Mouse (Mus musculus) CH12.LX (cell line): Measurements from ENCODE around the gene BC049715.

Experiments
- CTCF ChIP-seq, 2 experiments: IDR thresholded peaks in 1 of 2; conservative IDR thresholded peaks in 1 of 2; 2 replicates each; pipeline ENCODE4 v1.5.1; 2011 to 2012; ENCODE audit warnings: low read depth in 2 of 2, low read length in 2 of 2, improper control_type of control experiment in 1 of 2, inconsistent platforms in 1 of 2, mild to moderate bottlenecking in 1 of 2, moderate library complexity in 1 of 2
- ELF1 ChIP-seq: IDR thresholded peaks from 2 replicates; pipeline ENCODE4 v1.6.1; 2014; ENCODE audit warnings: low read depth, mild to moderate bottlenecking, inconsistent platforms, low read length, improper control_type of control experiment
- EP300 ChIP-seq: IDR thresholded peaks from 2 replicates; pipeline ENCODE4 v1.6.1; 2011; ENCODE audit warnings: low read length, improper control_type of control experiment
- MAX ChIP-seq: IDR thresholded peaks from 2 replicates; pipeline ENCODE4 v1.6.1; 2011; ENCODE audit warnings: low read length, improper control_type of control experiment
- MEF2A ChIP-seq: IDR thresholded peaks from 2 replicates; pipeline ENCODE4 v1.6.1; 2014; ENCODE audit warnings: low read depth, mild to moderate bottlenecking, inconsistent platforms, low read length, improper control_type of control experiment, borderline replicate concordance
- POLR2A ChIP-seq: IDR thresholded peaks from 2 replicates; pipeline ENCODE4 v1.6.1; 2011; ENCODE audit warnings: low read depth, mild to moderate bottlenecking, improper control_type of control experiment, low read length
- RCOR1 ChIP-seq: conservative IDR thresholded peaks from 2 replicates; pipeline ENCODE4 v1.6.1; 2012; ENCODE audit warnings: low read depth, mild to moderate bottlenecking, inconsistent platforms, low read length, improper control_type of control experiment

- TF ChIP-seq RCOR1: no peak
- no peak for TF ChIP-seq ELF1
- TF ChIP-seq CTCF (conservative IDR thresholded peaks at IDR 0.05 in 1 of 2, IDR thresholded peaks at IDR 0.05 in 1 of 2; ENCODE audit: low read depth in 2 of 2, low read length in 2 of 2): no peak
- no peak for TF ChIP-seq EP300
- no peak for TF ChIP-seq MAX
- TF ChIP-seq MEF2A: no peak
- TF ChIP-seq POLR2A: no peak
Observed at GRCm38 (mm10) chr6:136801274-136801673, 26.2 kb upstream of the BC049715 start.
